ENCODE assay signal across 10 mouse cellular contexts in the genomic region with DNA sequence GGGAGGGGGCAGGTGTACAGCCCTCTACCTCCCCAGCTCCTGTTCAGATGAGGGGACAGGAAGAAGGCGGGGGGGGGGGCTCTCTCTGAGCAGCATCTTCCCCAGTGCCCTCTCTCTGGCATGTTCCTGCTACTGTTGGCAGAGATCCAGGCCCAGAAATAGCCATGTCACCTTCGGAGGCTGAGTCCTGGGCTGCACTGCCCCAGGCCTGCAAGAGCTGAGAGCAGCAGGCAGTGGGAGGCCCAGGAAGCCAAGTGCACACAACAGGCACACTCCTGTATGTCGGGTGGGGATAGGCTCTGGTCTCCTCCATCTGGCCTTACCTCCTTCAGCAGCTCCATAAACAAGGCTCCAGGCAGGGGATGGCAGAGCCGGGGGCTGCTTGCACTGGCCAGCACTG. TPM values are rescaled to one million over a fixed set of nuclear protein-coding genes. Genes with fewer than 3 reads are reported as not detected.
DNase-seq lines count a peak whose midpoint lies in the region; ATAC-seq and TF ChIP-seq lines count a peak whose summit lies in the region.
"Had no signal": no experiment of that assay in that cellular context is flagged by ENCODE, and none has a peak within 500 bp of the region (broad histone marks: within the 10 kb centered on the region; RNA-seq: fewer than 3 reads in every experiment).

No protein-coding gene starts in this region.

- 0 out of 2 replicates have a peak, but pooled peaks cover 3% of the 10 kb centered on the region for H3K27me3 ChIP-seq in heart, embryonic 15.5 days

- intact Hi-C loops in gastrocnemius, adult 2 months (cut with DNase I) = no loop called here
- intact Hi-C loops in gastrocnemius, postnatal 36 days (cut with DNase I) = no loop called here
- intact Hi-C loops in left cerebral cortex, postnatal 14 days (cut with DNase I) = no loop called here

- no peak overlapping the region; the same call in 1 of the 2 replicates for H3K4me3 ChIP-seq in gastrocnemius, adult 2 months
- peak overlapping the region; percentile 13; the same call in 1 of the 2 replicates for H3K4me3 ChIP-seq in heart, embryonic 15.5 days

- peak; percentile 73 for DNase-seq in gastrocnemius, adult 2 months
- DNase-seq in gastrocnemius, postnatal 36 days = no peak
- peak; percentile 26 to 42 for DNase-seq in adrenal gland, postnatal 36 days
- DNase-seq in testis, postnatal 14 days (ENCODE audit: low spot score) = no peak
- DNase-seq in left cerebral cortex, postnatal 14 days (ENCODE audit: low spot score in 2 of 2) = no peak
- no peak for DNase-seq in gastrocnemius, postnatal 25 days

- peaks cover 46% of the 10 kb centered on the region for H3K4me1 ChIP-seq in heart, embryonic 15.5 days (replicated peaks)

- H3K9me3 ChIP-seq in heart, embryonic 15.5 days (replicated peaks) = no peaks in the 10 kb centered on the region

- WGBS in heart, embryonic 15.5 days = 29% methylated on average over 4 of the region's 4 CpGs

- peak overlapping the region; percentile 83 for H3K27ac ChIP-seq in gastrocnemius, adult 2 months
- peak overlapping the region; percentile 98 for H3K27ac ChIP-seq in heart, embryonic 15.5 days
- H3K27ac ChIP-seq: liver, embryonic 14.5 days had no signal

- no peak for TF ChIP-seq CTCF in gastrocnemius, adult 2 months (IDR thresholded peaks at IDR 0.05)

- H3K4me2 ChIP-seq in heart, embryonic 15.5 days = peak overlapping the region; percentile 55

- peak overlapping the region; percentile 35 for H3K9ac ChIP-seq in heart, embryonic 15.5 days
- H3K9ac ChIP-seq: liver, embryonic 14.5 days had no signal

- H3K36me3 ChIP-seq in heart, embryonic 15.5 days = no peaks in the 10 kb centered on the region

- ATAC-seq in heart, embryonic 15.5 days (replicated peaks; ENCODE audit: insufficient number of reproducible peaks, insufficient read depth, low FRiP score, low read depth) = peak; percentile 88
- peak; percentile 24 for ATAC-seq in megakaryocyte progenitor cell, adult 5-6 weeks (replicated peaks; ENCODE audit: poor library complexity)

RNA-seq across cellular contexts. Expression of gene Flrt1, which starts 16.7 kb away (rescaled TPM):
- under 1 TPM; 0.53 to 0.54 TPM for total RNA-seq in gastrocnemius, adult 2 months (2021)
- under 1 TPM; 0.36 to 0.49 TPM for total RNA-seq in gastrocnemius, postnatal 36 days (2021)
- total RNA-seq in adrenal gland, postnatal 36 days (2021) = 1 to 10 TPM; 1.3 to 4.0 TPM
- 1.3 and 2.5 TPM in 2 replicates for polyA plus RNA-seq in heart, embryonic 15.5 days (2015; fragmentation: Nextera tagmentation; extraction: Ambion mirVana)
- total RNA-seq in megakaryocyte progenitor cell, adult 5-6 weeks (2015) = not detected in 2 replicates
- not detected in 2 replicates for total RNA-seq in megakaryocyte progenitor cell, adult 5-6 weeks (2017)
- total RNA-seq in left cerebral cortex, postnatal 14 days (2021) = 10 to 100 TPM; 33.0 to 35.2 TPM
- under 1 TPM; 0.31 to 0.35 TPM for total RNA-seq in gastrocnemius, postnatal 25 days (2021)
- total RNA-seq: CH12.LX had no signal

Comparison
In these comparisons a context has a peak if more than half of its experiments do, and no peak if none do; other contexts are left out.
1. DNase-seq: peak in gastrocnemius, adult 2 months (single experiment) and adrenal gland, postnatal 36 days (2 of 2); none in gastrocnemius, postnatal 36 days (0 of 2), testis, postnatal 14 days (single experiment), left cerebral cortex, postnatal 14 days (0 of 2) and gastrocnemius, postnatal 25 days (single experiment).
2. RNA of gene Flrt1, which starts 16.7 kb away (total RNA-seq): 33.0 to 35.2 TPM in left cerebral cortex, postnatal 14 days; 1.3 to 4.0 TPM in adrenal gland, postnatal 36 days, 0.53 to 0.54 TPM in gastrocnemius, adult 2 months, 0.36 to 0.49 TPM in gastrocnemius, postnatal 36 days, 0.31 to 0.35 TPM in gastrocnemius, postnatal 25 days and not detected in megakaryocyte progenitor cell, adult 5-6 weeks; every median in the first group is over 4 times any median in the second.